Mouse (Mus musculus): ENCODE data around the gene Limd2. TPM values are rescaled to one million over a fixed set of nuclear protein-coding genes. Genes with fewer than 3 reads are reported as not detected.
"Not testable (repeated sequence)": the region's sequence is repeated elsewhere in the genome, so short reads cannot be mapped to it uniquely, and the experiment has no call there.

The Limd2 gene
- polyA plus RNA-seq (2014; fragmentation: Nextera tagmentation; extraction: Ambion mirVana) = 298 and 301 TPM in 2 replicates

DNA sequence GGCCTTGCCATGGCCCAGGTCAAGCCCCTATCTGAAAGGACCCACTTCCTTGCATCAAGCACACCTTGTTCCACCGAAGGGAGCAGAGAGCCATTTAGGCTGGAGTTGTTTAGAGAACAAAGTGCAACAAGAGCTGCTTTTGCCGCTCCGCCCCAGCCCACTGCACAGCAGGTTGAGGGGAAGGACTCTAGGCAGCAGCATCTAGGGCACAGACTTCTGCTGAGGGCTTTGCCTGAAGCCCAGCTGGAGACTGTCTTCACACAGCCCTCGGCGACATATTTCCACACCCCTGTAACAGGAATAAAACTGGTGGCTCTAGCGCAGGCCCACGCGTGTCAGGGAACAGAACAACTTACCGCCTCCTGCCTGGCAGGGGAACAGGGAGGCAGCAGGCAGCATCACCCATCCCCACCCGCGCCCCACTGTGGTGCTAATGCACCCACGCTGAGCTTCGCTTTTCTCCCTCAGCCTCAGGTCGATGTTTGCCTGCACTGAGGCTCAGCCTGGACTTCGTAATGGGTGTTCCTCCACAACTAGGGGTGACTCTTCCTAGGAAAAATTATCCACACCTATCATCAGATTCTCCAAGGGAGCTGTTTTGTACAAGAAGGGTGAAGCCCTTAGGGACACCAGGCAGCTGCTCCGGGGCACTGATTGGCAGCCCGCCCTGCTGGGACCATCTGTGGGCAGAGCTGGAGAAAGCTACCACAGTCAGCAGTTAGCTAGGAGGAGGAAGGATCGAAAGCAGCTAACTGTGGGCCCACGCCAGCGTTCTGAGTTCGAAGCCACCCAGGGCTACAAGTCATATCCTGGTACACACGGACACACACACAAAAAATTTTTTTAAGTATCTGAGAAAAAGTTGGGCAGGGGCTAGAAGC is at the start of gene Limd2, which contains the start of gene Gm10840:
Gene Limd2, minus strand, starts transcription at position 20 of the 881 bp plus-strand sequence.
Gene Gm10840, plus strand, starts transcription at position 10 of the 881 bp plus-strand sequence.
- Histone ChIP-seq H3K27me3 (ENCODE audit: control insufficient read depth, insufficient read depth, low read length) (no peaks in the 10 kb centered on the region), H3K36me3 (ENCODE audit: control insufficient read depth, insufficient read depth, low read length) (peaks cover 2% of the 10 kb centered on the region; the same call in 1 of the 2 replicates), H3K27ac (ENCODE audit: low read depth, low read length) (peak within 1 kb of the TSS; percentile 98), H3K9ac (ENCODE audit: low read depth, low read length) (peak within 1 kb of the TSS; percentile 98), H3K4me3 (ENCODE audit: low read depth, low read length) (peak within 1 kb of the TSS; percentile 87), H3K9me3 (ENCODE audit: control insufficient read depth, low read length) (no peaks in the 10 kb centered on the region), H3K4me1 (replicated peaks; ENCODE audit: control insufficient read depth, insufficient read depth, low read length) (peaks cover 20% of the 10 kb centered on the region), H3K4me2 (replicated peaks; ENCODE audit: low read depth, low read length) (peak within 1 kb of the TSS; percentile 80)
- peak; percentile 68 for DNase-seq (ENCODE audit: low spot score)
- peak; percentile 36 for ATAC-seq (ENCODE audit: low FRiP score)
- WGBS = 26% methylated on average over 22 of the region's 22 CpGs

DNA sequence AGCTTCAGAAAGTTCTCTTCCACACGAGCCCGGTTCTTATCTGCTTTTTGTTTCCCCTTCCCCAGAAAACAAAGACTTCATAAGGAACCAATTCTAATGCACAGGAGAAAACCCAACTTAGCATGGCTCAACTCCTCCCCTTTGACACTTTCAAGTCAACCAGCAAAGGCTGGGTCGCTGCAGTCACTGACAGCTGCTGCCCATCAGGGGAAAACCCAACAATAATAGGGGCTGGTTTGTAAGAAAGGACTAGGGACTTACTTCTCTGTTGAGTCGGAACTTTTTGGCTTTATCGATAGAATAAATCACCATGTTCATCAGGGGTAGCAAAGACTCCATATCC is 41.4 kb upstream of the Limd2 start, which contains the start of gene Strada:
Gene Strada, minus strand, starts transcription at position 46 of the 343 bp plus-strand sequence.
- H3K27me3 ChIP-seq (ENCODE audit: control insufficient read depth, insufficient read depth, low read length) = no peaks in the 10 kb centered on the region
- ATAC-seq (ENCODE audit: low FRiP score) (no peak), DNase-seq (ENCODE audit: low spot score) (no peak)
- no peak within 1 kb of the TSS for H3K9ac ChIP-seq (ENCODE audit: low read depth, low read length)
- WGBS = 83% methylated on average over 5 of the region's 5 CpGs
- no peaks in the 10 kb centered on the region for H3K9me3 ChIP-seq (ENCODE audit: control insufficient read depth, low read length)
- peaks cover 3% of the 10 kb centered on the region; the same call in 1 of the 2 replicates for H3K36me3 ChIP-seq (ENCODE audit: control insufficient read depth, insufficient read depth, low read length)
- H3K4me2 ChIP-seq (replicated peaks; ENCODE audit: low read depth, low read length) = no peak within 1 kb of the TSS
- no peak within 1 kb of the TSS for H3K4me3 ChIP-seq (ENCODE audit: low read depth, low read length)
- no peak within 1 kb of the TSS for H3K27ac ChIP-seq (ENCODE audit: low read depth, low read length)
- H3K4me1 ChIP-seq (replicated peaks; ENCODE audit: control insufficient read depth, insufficient read depth, low read length) = no peaks in the 10 kb centered on the region

DNA sequence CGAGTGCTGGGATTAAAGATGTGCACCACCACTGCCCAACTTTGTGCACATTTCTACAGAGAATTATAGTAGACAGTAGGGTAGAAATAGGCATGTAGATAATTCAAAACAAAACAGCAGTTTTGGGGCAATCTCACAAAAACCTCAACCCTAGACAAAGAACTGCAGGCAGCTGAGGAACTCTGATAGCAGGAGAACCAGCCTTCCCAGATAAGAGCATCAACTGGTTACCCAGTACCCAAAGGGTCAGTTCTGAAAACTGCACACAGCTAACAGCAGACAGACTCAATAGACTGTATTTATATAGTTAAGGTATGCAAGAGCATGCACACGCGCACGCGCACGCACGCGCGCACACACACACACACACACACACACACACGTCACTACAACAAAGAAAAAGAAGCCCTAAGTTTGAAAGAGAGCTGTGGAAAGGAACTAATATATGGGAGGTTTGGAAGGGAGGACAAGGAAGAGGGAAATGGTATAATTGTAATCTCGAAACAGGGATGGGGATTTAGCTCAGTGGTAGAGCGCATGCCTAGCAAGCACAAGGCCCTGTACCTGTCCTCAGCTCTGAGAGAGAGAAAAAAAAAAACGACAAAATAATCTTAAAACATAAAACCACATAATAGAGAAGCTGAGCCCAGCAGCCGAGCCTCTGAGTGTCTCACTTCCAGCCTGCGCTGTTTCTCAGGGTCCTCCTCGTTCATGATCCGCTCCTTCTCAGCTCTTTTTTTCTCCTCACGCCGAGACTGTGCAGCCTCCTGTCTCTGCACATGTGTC is 40.9 kb upstream of the Limd2 start:
- no peaks in the 10 kb centered on the region for H3K9me3 ChIP-seq (ENCODE audit: control insufficient read depth, low read length)
- H3K4me1 ChIP-seq (replicated peaks; ENCODE audit: control insufficient read depth, insufficient read depth, low read length) = no peaks in the 10 kb centered on the region
- peaks cover 3% of the 10 kb centered on the region; the same call in 1 of the 2 replicates for H3K36me3 ChIP-seq (ENCODE audit: control insufficient read depth, insufficient read depth, low read length)
- DNase-seq (ENCODE audit: low spot score) (no peak), ATAC-seq (ENCODE audit: low FRiP score) (no peak)
- no peak overlapping the region for H3K9ac ChIP-seq (ENCODE audit: low read depth, low read length)
- H3K27me3 ChIP-seq (ENCODE audit: control insufficient read depth, insufficient read depth, low read length) = no peaks in the 10 kb centered on the region
- no peak overlapping the region for H3K4me2 ChIP-seq (replicated peaks; ENCODE audit: low read depth, low read length)
- WGBS = 93% methylated on average over 19 of the region's 19 CpGs
- H3K27ac ChIP-seq (ENCODE audit: low read depth, low read length) = no peak overlapping the region
- H3K4me3 ChIP-seq (ENCODE audit: low read depth, low read length) = no peak overlapping the region

DNA sequence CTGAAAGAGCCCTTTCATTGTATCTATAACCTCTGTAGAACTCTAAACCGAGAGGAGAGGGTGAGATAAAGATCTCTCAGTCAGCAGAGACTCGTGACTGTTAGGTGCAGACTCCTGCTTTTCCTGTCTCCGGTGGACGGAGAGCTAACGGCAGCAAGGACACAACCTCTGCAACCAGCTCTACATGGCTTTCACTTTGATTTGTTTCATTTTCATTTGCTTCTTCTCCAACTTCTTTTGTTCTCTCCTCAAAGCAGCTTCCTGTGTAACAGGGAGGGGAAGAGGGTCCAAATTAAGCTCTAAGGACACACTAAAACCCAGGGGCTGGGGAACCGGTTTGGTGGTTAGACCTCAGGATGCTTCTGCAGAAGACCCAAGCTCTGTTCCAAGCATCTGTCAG is 40.1 kb upstream of the Limd2 start:
- no peak overlapping the region for H3K4me2 ChIP-seq (replicated peaks; ENCODE audit: low read depth, low read length)
- H3K27me3 ChIP-seq (ENCODE audit: control insufficient read depth, insufficient read depth, low read length) = no peaks in the 10 kb centered on the region
- H3K4me1 ChIP-seq (replicated peaks; ENCODE audit: control insufficient read depth, insufficient read depth, low read length) = no peaks in the 10 kb centered on the region
- no peak overlapping the region for H3K4me3 ChIP-seq (ENCODE audit: low read depth, low read length)
- H3K36me3 ChIP-seq (ENCODE audit: control insufficient read depth, insufficient read depth, low read length) = peaks cover 3% of the 10 kb centered on the region; the same call in 1 of the 2 replicates
- 86% methylated on average over 6 of the region's 6 CpGs for WGBS
- no peak overlapping the region for H3K9ac ChIP-seq (ENCODE audit: low read depth, low read length)
- DNase-seq (ENCODE audit: low spot score) (no peak), ATAC-seq (ENCODE audit: low FRiP score) (no peak)
- no peaks in the 10 kb centered on the region for H3K9me3 ChIP-seq (ENCODE audit: control insufficient read depth, low read length)
- H3K27ac ChIP-seq (ENCODE audit: low read depth, low read length) = no peak overlapping the region

DNA sequence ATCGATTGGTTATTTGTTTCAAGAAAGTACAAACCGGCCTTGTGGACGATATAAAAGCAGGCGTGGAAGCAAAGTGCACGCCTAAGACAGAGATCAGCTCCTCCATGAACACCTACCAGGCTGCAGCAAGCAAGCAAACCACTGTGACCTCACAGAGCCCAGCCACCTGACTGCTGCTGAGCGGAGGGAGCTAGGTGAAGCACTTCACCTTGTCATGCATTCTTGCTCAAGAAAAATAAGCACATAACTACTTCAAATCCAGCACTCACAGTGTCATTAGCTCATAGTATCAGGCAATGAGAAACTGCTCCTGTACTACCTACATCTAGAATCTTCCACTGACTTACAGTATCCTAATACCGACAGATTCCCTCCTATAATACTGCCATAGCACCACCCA is 39.3 kb upstream of the Limd2 start:
- DNase-seq (ENCODE audit: low spot score); H3K4me3 ChIP-seq (ENCODE audit: low read depth, low read length); H3K27me3 ChIP-seq (ENCODE audit: control insufficient read depth, insufficient read depth, low read length); H3K4me1 ChIP-seq (replicated peaks; ENCODE audit: control insufficient read depth, insufficient read depth, low read length); H3K9ac ChIP-seq (ENCODE audit: low read depth, low read length); H3K27ac ChIP-seq (ENCODE audit: low read depth, low read length); H3K9me3 ChIP-seq (ENCODE audit: control insufficient read depth, low read length); H3K36me3 ChIP-seq (ENCODE audit: control insufficient read depth, insufficient read depth, low read length); ATAC-seq (ENCODE audit: low FRiP score); H3K4me2 ChIP-seq (replicated peaks; ENCODE audit: low read depth, low read length): not testable (repeated sequence)
- WGBS = 97% methylated on average over 7 of the region's 7 CpGs

- DNase-seq (ENCODE audit: low spot score) (no peak), ATAC-seq (ENCODE audit: low FRiP score) (no peak)
- Histone ChIP-seq H3K27ac (ENCODE audit: low read depth, low read length) (no peak overlapping the region), H3K36me3 (ENCODE audit: control insufficient read depth, insufficient read depth, low read length) (peaks cover 3% of the 10 kb centered on the region; the same call in 1 of the 2 replicates), H3K4me3 (ENCODE audit: low read depth, low read length) (no peak overlapping the region), H3K4me2 (replicated peaks; ENCODE audit: low read depth, low read length) (no peak overlapping the region), H3K9ac (ENCODE audit: low read depth, low read length) (no peak overlapping the region), H3K4me1 (replicated peaks; ENCODE audit: control insufficient read depth, insufficient read depth, low read length) (no peaks in the 10 kb centered on the region), H3K9me3 (ENCODE audit: control insufficient read depth, low read length) (no peaks in the 10 kb centered on the region), H3K27me3 (ENCODE audit: control insufficient read depth, insufficient read depth, low read length) (no peaks in the 10 kb centered on the region)
- WGBS = 90% methylated on average over 4 of the region's 4 CpGs
These were observed 37.6 kb upstream of the Limd2 start for GRCm38 (mm10) chr11:106198277-106198676.

DNA sequence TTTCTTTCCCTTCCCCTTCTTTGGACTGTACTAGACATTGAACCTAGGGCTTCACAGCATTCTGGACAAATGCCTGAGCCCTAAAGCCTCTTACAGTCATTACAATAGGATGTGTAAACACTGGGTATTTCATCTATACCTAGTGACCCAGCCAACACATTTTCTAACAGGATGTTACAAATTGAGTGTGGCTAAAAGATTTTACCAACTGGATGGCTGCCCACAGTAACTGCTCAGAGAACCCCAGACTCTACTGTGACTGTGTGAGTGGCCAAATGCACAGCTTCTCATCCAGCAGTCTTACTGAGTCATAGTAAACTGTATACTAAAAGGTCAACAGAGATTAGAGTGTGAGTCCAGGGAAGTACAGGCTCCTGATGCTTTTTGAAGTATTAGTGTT is 34.7 kb upstream of the Limd2 start:
- Histone ChIP-seq H3K4me2 (replicated peaks; ENCODE audit: low read depth, low read length) (no peak overlapping the region), H3K27me3 (ENCODE audit: control insufficient read depth, insufficient read depth, low read length) (no peaks in the 10 kb centered on the region), H3K27ac (ENCODE audit: low read depth, low read length) (no peak overlapping the region), H3K4me3 (ENCODE audit: low read depth, low read length) (no peak overlapping the region), H3K9ac (ENCODE audit: low read depth, low read length) (no peak overlapping the region), H3K9me3 (ENCODE audit: control insufficient read depth, low read length) (no peaks in the 10 kb centered on the region), H3K4me1 (replicated peaks; ENCODE audit: control insufficient read depth, insufficient read depth, low read length) (no peaks in the 10 kb centered on the region), H3K36me3 (ENCODE audit: control insufficient read depth, insufficient read depth, low read length) (no peaks in the 10 kb centered on the region)
- no peak for ATAC-seq (ENCODE audit: low FRiP score)
- no peak for DNase-seq (ENCODE audit: low spot score)

GRCm38 (mm10) chr11:106194891-106195290 is 34.2 kb upstream of the Limd2 start:
- DNase-seq (ENCODE audit: low spot score) (no peak), ATAC-seq (ENCODE audit: low FRiP score) (no peak)
- WGBS = 92% methylated on average over 7 of the region's 7 CpGs
- Histone ChIP-seq H3K9ac (ENCODE audit: low read depth, low read length) (no peak overlapping the region), H3K36me3 (ENCODE audit: control insufficient read depth, insufficient read depth, low read length) (no peaks in the 10 kb centered on the region), H3K4me3 (ENCODE audit: low read depth, low read length) (no peak overlapping the region), H3K27ac (ENCODE audit: low read depth, low read length) (no peak overlapping the region), H3K4me2 (replicated peaks; ENCODE audit: low read depth, low read length) (no peak overlapping the region), H3K9me3 (ENCODE audit: control insufficient read depth, low read length) (no peaks in the 10 kb centered on the region), H3K27me3 (ENCODE audit: control insufficient read depth, insufficient read depth, low read length) (no peaks in the 10 kb centered on the region), H3K4me1 (replicated peaks; ENCODE audit: control insufficient read depth, insufficient read depth, low read length) (no peaks in the 10 kb centered on the region)

Measured in hindbrain, embryonic 11.5 days (tissue).